Mouse (Mus musculus) c-Kit-positive CD71-positive TER-119-positive erythroid progenitor cells, embryonic 14.5 days (primary cell): Measurements from ENCODE around the gene Ffar2.
"Not testable (repeated sequence)": the region's sequence is repeated elsewhere in the genome, so short reads cannot be mapped to it uniquely, and the experiment has no call there.

Experiments
- DNase-seq: peaks from one replicate; pipeline ENCODE4 v3.0.0-alpha.2; 2013; ENCODE audit warnings: low spot score

Gene Ffar2

DNA sequence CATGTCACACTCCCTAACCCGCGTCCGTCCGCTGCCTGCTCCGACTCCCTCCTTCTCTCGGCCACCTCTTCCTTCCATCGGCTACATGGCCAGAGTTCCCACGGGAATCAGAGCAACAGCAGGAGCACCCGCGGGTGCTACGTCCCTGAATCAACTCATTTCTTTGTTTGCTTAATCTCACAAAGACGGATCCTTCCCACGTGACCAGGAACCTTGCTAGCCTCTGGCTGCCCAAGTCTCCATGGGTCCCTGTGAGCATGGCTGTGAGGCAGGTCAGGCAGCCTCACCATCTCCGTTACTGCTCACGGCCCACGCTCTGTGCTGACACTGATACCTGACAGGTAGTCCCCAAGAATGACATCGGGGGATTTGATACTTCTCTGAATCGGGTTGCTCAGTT is at the start of gene Ffar2:
Ffar2 (minus strand) TSS at position 101 of the 400 bp plus-strand sequence.
- DNase-seq, result no peak

DNA sequence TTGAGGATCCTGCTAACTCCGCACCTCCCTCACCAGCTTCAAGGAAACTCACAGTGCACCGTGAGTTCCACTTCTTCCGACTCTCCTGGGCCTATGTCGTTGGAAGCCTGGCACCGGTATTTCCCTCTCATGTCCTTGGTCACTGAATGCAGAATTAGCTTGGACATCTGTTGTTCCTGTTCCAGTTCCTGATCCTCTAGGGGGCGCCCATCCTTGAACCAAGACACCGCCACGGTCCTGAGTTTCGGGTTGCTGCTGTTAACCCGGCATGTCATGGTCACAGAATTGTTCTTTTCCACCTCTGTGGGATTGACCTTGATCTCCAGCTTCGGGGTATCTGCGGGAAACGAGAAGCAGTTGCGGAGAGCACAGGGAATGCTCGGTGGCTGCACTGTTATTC is 49.5 kb upstream of the Ffar2 start:
- DNase-seq, result peak; percentile 25

DNA sequence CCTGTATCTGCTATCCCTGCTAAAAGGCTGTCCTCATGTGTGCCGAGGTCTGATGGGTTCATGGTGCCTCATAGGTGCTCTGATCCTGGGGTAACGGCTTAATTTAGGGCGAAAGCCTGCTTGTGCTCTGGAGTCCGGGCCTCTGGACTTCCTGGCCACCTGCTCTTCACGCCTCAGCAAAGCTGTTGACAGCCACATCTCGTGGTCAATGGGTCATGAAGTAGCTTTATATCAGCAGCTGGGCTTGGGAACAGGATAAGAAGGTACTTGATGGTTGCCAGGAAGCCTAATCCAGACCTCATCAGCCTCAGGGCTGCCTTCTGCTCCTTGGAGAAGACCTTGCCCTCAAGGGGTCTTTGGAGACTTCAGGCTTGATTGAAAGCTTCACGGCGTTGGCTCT is 39.8 kb upstream of the Ffar2 start:
- no peak for DNase-seq

DNA sequence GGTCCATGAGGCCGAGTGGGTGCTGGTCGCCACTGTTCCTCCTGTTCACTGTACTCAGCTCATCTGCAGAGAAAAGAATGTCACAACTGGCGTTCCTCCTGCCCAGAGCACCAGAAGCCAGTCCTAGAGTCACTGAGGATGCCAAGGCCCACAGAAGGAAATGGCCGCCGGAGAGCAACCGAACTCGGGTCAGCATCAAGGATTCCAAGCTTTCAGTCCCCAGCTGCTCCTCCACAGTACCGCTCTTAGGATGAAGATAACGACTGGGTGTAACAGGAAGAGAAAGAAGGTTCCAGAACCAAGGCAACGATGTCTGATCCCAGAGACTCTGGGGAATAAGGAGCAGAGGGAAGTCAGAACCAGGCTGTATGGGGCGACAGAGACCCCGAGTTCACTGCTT is 37.9 kb upstream of the Ffar2 start, which contains the start of gene Ffar1:
Ffar1 (minus strand) TSS at position 101 of the 400 bp plus-strand sequence.
- DNase-seq, result no peak

DNA sequence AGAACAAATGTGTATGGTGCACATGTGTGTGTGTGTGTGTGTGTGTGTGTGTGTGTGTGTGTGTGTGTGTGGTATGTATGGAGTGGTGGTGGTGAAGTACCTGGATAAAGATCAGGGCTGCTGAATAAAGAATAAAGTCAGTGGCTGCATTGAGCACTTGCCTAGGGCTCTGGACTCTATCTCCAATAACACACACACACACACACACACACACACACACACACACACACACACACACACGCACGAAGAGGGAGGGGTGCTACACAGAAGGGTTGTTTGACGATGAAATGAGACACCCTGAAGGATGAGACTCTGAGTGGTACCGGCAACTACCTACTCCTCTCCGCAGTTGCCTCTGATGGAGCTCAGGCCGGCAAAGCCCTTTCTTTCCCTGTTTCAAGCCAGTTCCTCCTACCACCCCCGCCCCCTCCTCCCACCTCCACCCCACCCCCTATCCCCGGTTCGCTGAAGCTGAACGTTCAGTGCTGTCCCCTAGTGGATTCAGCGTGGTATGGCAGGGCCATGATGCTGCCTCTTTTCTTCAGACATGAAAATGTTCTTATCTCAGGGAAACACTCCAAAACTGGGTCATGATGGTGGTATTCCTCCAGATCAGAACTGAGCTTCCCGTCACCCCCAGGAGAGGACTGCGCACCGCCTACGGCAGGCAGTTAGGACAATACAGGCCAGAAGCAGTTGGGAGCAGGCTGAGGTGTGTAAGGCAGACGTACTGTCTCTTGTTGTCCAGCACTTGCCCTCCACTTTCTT is 36.2 kb upstream of the Ffar2 start:
- DNase-seq, result peak; percentile 36

DNA sequence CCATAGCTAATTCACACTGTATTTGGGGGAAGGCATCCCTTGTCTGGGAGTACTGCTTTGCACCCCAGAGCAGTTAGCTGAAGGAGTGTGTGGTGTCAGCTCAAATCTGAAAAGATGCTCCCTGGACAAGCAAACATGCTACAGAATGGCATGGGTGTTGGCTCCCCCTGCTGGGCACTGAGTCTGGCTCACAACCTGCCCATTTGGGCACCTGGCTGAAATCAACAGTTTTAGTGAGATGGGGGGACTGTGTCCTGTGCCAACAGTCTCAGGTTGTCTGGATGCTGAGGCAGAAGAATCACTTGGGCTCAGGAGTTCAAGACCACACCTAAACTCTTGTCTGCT is 35.7 kb upstream of the Ffar2 start:
- peak; percentile 29 for DNase-seq

DNA sequence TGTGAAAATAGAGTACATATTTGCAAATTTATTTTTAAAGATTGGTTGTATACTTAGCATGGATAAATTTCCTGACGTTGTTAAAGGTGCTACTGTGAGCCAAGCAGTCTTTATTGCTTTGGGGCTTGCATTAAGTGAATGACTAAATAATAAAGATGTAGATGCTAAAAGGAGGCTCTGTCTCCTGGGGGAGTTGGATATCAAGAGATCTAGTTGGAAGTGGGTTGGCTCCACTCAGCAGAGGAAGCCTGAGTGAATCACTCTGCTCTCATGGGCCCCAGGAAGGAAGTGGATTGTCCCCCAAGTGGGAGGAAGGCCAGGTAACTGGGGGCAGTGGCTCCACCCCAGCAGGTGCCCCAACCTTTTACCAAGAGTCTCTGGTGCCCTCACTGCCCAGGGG is 34.2 kb upstream of the Ffar2 start:
- DNase-seq, result no peak

DNA sequence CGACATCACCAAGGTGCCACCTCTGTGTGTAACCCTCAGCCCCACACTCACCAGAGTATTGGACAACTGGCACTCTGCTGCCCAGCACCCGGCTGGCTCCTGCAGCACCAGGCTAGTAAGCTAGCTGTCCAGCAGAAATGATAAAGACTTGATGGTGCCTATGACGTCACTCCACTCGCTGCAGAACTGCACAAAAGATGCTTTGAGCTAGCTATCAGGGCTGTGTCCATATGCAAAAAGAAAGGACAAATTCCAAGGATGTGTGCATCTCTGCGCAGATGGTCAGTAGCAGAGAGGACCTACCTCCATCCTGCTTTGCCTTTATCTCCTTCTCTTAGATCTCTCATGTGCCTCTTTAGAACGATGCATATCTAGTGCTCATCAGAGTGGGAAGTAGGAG is 32.5 kb upstream of the Ffar2 start, which contains the start of gene Ffar3:
Ffar3 (minus strand) TSS at position 101 of the 400 bp plus-strand sequence.
- no peak for DNase-seq

DNA sequence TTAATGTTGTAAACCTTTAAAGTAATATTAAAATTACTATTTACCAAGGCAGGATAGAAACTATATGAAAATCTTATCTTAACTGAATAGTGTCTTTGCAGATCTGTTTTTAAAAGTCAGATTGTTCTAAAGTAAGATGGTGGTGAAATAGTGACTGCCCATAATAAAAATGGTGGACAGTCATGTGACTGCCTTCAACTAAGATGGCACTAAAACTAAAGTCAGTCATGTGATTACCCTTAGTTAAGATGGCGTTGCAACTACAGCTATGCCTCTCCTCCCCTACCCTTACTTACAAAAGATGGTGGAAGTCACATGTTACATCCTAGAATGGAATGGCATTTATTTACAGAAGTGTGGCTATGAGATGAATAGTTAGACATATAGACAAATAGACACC is 27.8 kb upstream of the Ffar2 start:
- no peak for DNase-seq

DNA sequence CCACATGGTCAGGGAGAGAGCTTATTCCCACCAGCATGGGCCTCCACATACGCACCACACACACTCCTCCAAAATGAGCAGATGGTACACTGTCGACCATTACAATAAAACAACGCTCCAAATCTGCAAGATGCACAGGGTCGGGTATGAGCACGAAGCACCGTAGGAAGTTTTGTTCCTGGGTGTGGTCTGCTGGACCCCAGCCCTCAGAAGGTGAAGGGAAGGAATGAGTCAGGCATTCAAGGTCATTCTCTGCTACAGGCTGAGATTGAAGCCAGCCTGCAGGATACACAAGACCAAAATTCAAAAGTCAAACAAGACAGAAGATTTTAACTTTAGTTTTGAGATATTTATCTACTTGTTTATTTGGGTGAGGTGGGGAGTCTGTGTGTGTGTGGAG is 24.4 kb upstream of the Ffar2 start:
- no peak for DNase-seq

DNA sequence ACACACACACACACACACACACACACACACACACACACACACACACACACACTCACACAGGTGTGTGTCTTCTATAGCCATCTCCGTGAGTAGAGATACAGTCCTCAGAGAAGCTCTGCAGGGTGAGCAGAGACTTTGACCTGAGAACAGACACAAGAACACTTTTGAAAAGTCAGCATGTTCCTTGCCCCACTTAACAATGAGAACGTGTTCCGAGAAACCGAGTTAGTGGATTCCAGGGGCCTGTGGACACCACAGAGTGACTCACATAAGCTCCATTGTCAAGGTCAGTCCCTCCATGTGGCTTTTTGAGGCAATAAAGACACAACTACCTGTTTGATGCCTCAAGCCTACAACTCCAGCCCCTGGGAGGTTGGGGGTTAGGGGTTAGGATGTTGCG is 23.8 kb upstream of the Ffar2 start:
- DNase-seq, result no peak

DNA sequence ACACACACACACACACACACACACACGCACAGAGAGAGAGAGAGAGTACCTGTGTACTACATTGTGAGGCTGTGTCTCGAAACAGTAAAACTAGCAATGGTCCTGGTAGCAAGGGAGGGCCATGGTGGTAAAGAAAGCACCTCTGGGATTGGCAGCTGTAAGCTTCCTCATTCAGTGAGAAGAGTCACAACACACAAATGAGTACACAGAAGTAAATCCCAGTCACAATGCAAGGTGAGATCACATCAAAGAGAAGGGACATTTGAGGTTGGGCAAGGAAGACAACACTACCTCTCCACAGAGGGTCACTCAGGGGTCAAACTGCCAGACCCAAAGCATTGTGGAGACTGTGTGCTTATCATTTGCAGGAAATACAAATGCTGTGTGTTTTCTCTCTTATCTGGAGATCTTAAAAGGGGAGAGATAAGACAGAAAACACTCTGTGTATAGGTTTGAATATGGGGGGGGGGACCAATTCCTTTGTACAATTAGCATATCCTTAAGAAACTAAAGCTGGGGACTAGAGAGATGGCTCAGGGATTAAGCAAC is 23.0 kb upstream of the Ffar2 start:
- no peak for DNase-seq

DNA sequence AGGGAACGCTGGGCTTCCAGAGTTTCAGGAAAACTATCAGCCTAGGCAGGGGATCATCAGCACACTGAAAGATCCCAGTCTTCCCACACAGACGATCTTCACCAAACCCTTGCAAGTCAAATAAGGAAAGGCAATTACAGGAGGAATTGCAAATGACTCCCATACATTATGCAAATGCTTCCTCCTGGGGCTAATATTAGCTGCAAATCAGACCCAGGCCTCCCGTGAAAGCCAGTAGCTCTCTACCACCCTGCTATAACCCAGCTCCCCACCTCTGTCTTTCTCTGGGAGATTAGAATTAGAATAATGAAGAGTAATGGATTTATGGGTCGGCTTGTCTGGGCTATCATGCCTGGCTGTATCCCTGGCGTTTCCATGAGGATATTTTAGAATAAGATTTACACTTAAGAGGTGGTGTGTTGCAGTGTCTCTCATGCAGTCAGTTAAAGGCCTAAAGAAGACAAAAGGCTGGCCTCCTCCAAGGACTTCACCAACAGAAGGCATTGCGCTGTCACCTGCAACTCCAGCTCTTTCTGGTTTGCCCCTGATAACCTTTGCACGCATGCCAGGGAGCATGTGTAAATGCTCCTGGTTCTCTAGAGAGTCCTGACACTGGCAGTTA is 21.2 kb upstream of the Ffar2 start:
- no peak for DNase-seq

DNA sequence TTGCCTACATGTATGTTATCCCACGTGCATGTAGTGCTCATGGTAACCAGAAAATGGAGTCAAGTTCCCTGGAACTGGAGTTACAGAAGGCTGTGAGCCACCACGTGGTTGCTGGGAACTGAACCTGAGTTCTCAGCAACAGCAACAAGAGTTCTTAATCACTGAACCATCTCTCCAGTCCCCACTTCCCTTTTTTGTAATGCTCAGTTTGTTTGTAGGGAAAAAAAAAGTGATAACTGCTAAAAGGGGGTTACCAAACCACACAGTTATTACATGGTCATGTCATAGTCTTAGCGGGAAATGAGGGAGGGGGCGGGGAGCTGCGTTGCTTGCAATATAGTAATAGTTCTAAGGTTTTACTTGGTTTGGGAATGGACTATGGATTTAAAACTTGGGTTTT is 18.5 kb upstream of the Ffar2 start:
- no peak for DNase-seq

DNA sequence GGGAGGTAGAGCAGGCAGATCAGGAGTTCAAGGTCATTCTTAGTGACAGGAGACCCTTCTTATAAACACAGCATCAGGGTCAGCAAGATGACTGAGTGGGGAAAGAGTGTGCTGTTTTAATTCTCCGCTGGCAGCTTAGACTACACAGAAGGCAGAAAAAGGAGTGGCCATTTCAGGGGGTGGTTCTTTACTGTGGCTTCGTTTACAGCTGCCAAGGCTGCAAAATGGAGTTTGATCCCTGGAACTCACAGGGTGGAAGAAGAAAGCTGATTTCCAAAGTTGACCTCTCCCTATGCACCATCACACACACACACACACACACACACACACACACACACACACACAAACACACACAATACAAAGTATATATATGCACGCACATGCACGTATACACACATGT is 17.8 kb upstream of the Ffar2 start:
- DNase-seq, result no peak

DNA sequence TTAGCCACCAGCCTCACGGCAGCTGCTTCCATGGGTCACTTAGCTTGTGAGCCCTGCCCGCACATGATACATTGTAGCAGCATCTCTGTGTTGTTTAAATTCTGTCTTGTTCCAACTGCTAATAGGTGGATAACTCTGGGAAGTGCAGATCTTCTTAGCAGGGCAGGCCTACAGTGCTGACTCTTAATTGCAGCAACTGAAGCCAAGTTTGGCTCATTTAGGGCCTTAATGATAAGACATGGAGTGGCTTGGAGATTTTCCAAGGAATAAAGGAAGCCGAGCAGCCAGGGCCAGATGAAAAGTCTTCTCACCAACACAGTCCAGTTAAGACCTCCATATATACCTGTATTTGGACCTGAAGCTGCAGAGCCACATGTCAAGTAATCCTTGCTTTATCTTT is 16.7 kb upstream of the Ffar2 start:
- no peak for DNase-seq

DNA sequence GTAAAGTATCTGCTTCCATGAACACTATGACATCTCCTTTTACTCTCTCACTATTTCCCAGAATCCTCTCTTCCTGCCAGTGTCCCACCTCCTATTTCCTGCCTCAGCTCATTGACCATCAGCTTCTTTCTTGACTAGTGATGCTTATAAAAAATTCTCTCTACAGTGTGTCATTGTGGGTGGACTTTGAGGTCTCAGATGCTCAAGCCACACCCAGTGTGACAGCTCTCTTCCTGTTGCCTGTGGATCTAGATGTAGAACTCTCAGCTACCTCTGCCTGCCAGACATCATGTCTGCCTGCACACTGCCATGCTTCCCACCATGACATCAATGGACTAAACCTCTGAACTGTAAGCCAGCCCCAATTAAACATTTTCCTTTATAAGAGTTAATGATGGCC is 13.7 kb upstream of the Ffar2 start:
- no peak for DNase-seq

DNA sequence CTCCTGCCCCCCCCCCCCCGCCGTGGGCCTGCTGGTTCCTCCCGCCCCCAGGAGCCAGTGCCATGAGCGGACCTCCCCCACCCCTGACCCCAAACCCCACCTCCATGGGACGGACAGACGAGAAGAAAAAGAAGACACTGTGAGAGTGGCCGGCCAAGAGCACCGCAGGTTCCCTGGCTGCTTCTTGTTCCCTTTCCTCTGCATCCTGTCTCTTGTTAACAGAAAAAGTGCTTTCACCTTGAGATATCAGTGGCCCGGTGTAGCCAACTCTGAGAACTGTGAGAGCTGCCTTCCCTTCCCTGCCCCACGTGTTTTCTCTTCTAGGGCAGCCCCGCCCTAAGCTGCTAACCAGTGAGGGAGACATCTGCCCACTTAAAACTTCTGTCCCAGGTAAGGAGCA is 9.1 kb upstream of the Ffar2 start:
- not testable (repeated sequence) for DNase-seq

DNA sequence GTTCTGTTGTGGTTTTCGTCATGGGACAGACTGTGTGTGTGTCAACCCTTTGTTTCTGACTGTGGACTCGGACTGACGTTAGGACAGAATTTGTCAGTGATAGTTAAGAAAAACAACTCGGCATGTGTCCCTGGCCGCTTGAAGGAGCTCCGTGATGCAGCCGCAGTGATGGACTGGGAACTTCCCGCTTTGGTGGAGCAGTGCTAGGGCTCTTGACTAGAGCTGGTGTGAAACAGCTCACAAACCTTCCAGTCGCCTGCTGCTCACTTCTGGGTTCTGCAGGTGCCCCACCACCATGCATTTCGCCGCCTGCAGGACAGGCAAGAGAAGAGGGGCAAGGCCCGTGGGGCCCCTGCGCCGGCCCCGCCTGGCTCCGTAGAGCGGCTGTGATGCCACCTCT is 8.7 kb upstream of the Ffar2 start:
- DNase-seq, result no peak

DNA sequence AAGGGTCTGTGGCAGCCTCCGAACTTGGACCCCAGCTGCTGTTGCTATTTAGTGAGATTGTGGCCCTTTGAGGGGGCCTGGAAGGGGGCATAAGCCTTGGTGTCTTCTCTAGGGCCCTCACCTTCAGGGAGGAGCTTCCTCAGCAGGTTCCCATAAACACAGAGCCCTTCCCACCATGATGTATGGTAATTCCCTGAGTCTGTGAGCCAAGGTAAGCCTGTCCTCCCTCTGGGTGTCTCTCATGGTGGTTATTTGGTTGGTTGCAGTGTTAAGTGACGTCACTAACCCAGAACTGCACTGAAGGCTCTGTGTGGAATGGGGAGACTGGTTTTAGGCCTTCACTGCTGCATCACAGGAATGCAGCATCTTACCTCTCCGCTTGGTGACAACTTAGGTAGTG is 5.9 kb upstream of the Ffar2 start:
- DNase-seq, result no peak

DNA sequence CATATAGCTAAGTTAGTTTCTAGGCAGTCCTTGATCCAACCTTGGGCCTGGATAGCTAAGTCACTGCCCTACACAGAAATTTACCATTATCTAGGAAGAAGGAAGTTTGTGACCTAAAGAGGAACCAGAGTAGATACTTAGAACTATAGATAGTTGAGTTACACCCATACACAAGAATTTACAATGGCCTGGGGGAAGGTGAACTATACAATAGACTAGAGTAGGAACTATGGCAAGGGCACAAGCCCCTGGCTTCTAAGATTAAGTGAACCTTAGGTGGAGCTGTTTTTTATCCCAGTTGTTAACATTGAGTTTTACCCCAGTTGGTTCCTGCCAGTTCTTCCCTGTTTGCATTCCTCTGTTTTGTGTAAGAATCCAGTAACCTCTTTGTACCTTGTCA is 5.3 kb upstream of the Ffar2 start:
- DNase-seq, result not testable (repeated sequence)

DNA sequence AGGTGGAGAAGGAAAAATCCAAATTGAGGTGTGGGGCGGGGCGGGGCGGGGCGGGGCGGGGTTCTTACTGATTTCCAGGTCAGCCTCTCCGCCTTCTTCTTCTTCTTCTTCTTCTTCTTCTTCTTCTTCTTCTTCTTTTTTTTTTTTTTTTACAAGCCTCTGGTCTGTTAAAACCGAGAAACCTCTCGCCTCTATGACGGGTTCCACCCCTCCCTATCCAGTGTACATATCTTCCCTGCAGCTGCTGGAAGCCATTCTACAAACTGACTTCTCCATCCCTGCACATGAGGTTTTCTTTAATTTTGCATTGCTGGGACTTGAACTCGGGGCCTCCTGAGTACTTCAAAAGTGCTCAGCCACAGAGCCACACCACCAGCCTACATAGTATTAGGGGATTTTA is 3.1 kb upstream of the Ffar2 start:
- DNase-seq, result no peak

DNA sequence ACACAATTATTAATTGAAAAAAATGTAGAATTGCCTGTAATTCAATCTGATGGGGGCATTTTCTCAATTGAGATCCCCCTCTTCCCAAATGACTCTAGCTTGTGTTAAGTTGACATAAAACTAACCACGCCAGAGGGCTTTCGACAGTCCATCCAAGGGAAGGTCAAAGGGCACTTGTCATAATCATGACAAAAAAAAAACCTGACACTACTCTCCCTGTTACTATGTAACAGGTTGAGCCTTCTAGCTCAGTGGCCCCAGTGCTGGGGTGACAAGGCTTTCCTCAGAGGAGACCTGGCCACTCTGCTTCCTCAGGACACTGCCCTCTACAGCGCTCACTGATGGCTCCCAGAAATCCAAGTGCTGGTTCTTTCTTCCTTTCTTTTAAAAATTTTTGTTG is 731 bp upstream of the Ffar2 start:
- DNase-seq, result no peak

DNA sequence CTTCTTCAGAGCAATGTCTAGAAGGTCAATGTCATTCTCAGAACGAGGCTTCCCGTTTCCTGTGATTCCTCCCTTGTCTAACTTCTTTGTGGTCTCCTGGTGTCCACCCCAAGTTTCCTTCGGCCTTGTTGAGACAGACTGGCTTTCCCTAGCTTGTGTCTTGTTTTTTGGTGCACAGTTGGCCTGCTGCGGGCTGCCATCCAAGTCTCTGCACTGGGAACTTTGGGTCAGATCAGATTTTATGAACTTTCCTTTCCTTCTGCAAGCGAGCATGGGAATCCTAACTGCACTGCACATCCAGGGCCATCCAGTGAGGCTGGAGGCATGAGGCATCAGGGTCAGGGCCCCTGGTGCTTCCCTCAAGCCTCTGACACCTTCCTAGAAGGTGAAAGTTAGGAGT is 2.0 kb downstream of the Ffar2 start:
- DNase-seq, result no peak
